Mouse (Mus musculus) left cerebral cortex, postnatal 4 days (tissue): ENCODE data around the gene Yae1d1. TPM values are rescaled to one million over a fixed set of nuclear protein-coding genes. Genes with fewer than 3 reads are reported as not detected.

ENCODE experiments used
- total RNA-seq, 2 experiments: library from RNA; stranded (reverse); gene quantifications; 2 replicates each; pipeline ENCODE4 v1.2.3; 2021

The Yae1d1 gene
- total RNA-seq, 2 experiments from 2014 or later = 28.9 to 32.7 TPM

Other genes starting within 250 kb of the Yae1d1 start
- gene Cdk13, start 188.3 kb downstream of the Yae1d1 start, total RNA-seq = 10 to 100 TPM; 59.3 to 64.8 TPM
- gene Rala, start 49.1 kb downstream of the Yae1d1 start, total RNA-seq = 100 to 1,000 TPM; 183 to 187 TPM